Mouse (Mus musculus): ENCODE data around the gene Tomm22. TPM values are rescaled to one million over a fixed set of nuclear protein-coding genes. Genes with fewer than 3 reads are reported as not detected.

Tomm22 gene
- polyA plus RNA-seq (2012; rRNA removed): 51.7 and 65.2 TPM in 2 replicates

- TF ChIP-seq CTCF (IDR thresholded peaks at IDR 0.05; ENCODE audit: borderline replicate concordance, control insufficient read depth, extremely low read depth, insufficient read depth, low read length, poor library complexity): 0 out of 2 replicates have a peak, but pooled peaks have one; percentile 59
- TF ChIP-seq POLR2A (IDR thresholded peaks at IDR 0.05; ENCODE audit: control insufficient read depth, extremely low read depth, insufficient read depth, low read length, poor library complexity): peak; percentile 68; the same call in 1 of the 2 replicates
- peak within 1 kb of the TSS; percentile 86 for H3K4me3 ChIP-seq (ENCODE audit: control insufficient read depth, insufficient read depth, low read length)
- DNase-seq: peak; percentile 89
- H3K27ac ChIP-seq (ENCODE audit: control insufficient read depth, insufficient read depth, low read length): no peak within 1 kb of the TSS
- no peaks in the 10 kb centered on the region for H3K27me3 ChIP-seq (ENCODE audit: control insufficient read depth, insufficient read depth, low read length)
- peaks cover 5% of the 10 kb centered on the region for H3K4me1 ChIP-seq (replicated peaks; ENCODE audit: control insufficient read depth, insufficient read depth, low read length)
- H3K36me3 ChIP-seq (ENCODE audit: control insufficient read depth, insufficient read depth, low read length): peaks cover 25% of the 10 kb centered on the region
- 20% methylated on average over 33 of the region's 33 CpGs for WGBS
These were observed at the start of gene Tomm22 for GRCm38 (mm10) chr15:79670249-79670971. TSS of gene Tomm22 (plus strand) at chr15:79670861.

- H3K27ac ChIP-seq (ENCODE audit: control insufficient read depth, insufficient read depth, low read length): no peak overlapping the region
- no peak for DNase-seq
- no peaks in the 10 kb centered on the region for H3K36me3 ChIP-seq (ENCODE audit: control insufficient read depth, insufficient read depth, low read length)
- WGBS: 98% methylated on average over 2 of the region's 2 CpGs
- TF ChIP-seq CTCF (IDR thresholded peaks at IDR 0.05; ENCODE audit: borderline replicate concordance, control insufficient read depth, extremely low read depth, insufficient read depth, low read length, poor library complexity): no peak
- TF ChIP-seq POLR2A (IDR thresholded peaks at IDR 0.05; ENCODE audit: control insufficient read depth, extremely low read depth, insufficient read depth, low read length, poor library complexity): no peak
- no peak overlapping the region for H3K4me3 ChIP-seq (ENCODE audit: control insufficient read depth, insufficient read depth, low read length)
- H3K27me3 ChIP-seq (ENCODE audit: control insufficient read depth, insufficient read depth, low read length): no peaks in the 10 kb centered on the region
- H3K4me1 ChIP-seq (replicated peaks; ENCODE audit: control insufficient read depth, insufficient read depth, low read length): no peaks in the 10 kb centered on the region
These were observed 40.2 kb upstream of the Tomm22 start for GRCm38 (mm10) chr15:79630471-79630870.

- 57% methylated on average over 12 of the region's 12 CpGs for WGBS
- Histone ChIP-seq H3K4me1 (replicated peaks; ENCODE audit: control insufficient read depth, insufficient read depth, low read length) (no peaks in the 10 kb centered on the region), H3K27ac (ENCODE audit: control insufficient read depth, insufficient read depth, low read length) (no peak overlapping the region), H3K4me3 (ENCODE audit: control insufficient read depth, insufficient read depth, low read length) (no peak overlapping the region), H3K36me3 (ENCODE audit: control insufficient read depth, insufficient read depth, low read length) (no peaks in the 10 kb centered on the region), H3K27me3 (ENCODE audit: control insufficient read depth, insufficient read depth, low read length) (no peaks in the 10 kb centered on the region)
- no peak for DNase-seq
- TF ChIP-seq POLR2A (IDR thresholded peaks at IDR 0.05; ENCODE audit: control insufficient read depth, extremely low read depth, insufficient read depth, low read length, poor library complexity) (no peak), CTCF (IDR thresholded peaks at IDR 0.05; ENCODE audit: borderline replicate concordance, control insufficient read depth, extremely low read depth, insufficient read depth, low read length, poor library complexity) (no peak)
These were observed 29.4 kb upstream of the Tomm22 start for GRCm38 (mm10) chr15:79641135-79641817.

GRCm38 (mm10) chr15:79645483-79645882 is 25.2 kb upstream of the Tomm22 start:
- DNase-seq: no peak
- no peak overlapping the region for H3K27ac ChIP-seq (ENCODE audit: control insufficient read depth, insufficient read depth, low read length)
- H3K4me1 ChIP-seq (replicated peaks; ENCODE audit: control insufficient read depth, insufficient read depth, low read length): no peaks in the 10 kb centered on the region
- no peak overlapping the region for H3K4me3 ChIP-seq (ENCODE audit: control insufficient read depth, insufficient read depth, low read length)
- no peak for TF ChIP-seq POLR2A (IDR thresholded peaks at IDR 0.05; ENCODE audit: control insufficient read depth, extremely low read depth, insufficient read depth, low read length, poor library complexity)
- no peak for TF ChIP-seq CTCF (IDR thresholded peaks at IDR 0.05; ENCODE audit: borderline replicate concordance, control insufficient read depth, extremely low read depth, insufficient read depth, low read length, poor library complexity)
- H3K27me3 ChIP-seq (ENCODE audit: control insufficient read depth, insufficient read depth, low read length): no peaks in the 10 kb centered on the region
- 95% methylated on average over 2 of the region's 2 CpGs for WGBS
- no peaks in the 10 kb centered on the region for H3K36me3 ChIP-seq (ENCODE audit: control insufficient read depth, insufficient read depth, low read length)

- WGBS: 94% methylated on average over 12 of the region's 12 CpGs
- DNase-seq: no peak
- H3K36me3 ChIP-seq (ENCODE audit: control insufficient read depth, insufficient read depth, low read length): no peaks in the 10 kb centered on the region
- no peaks in the 10 kb centered on the region for H3K27me3 ChIP-seq (ENCODE audit: control insufficient read depth, insufficient read depth, low read length)
- no peaks in the 10 kb centered on the region for H3K4me1 ChIP-seq (replicated peaks; ENCODE audit: control insufficient read depth, insufficient read depth, low read length)
- no peak overlapping the region for H3K27ac ChIP-seq (ENCODE audit: control insufficient read depth, insufficient read depth, low read length)
- TF ChIP-seq POLR2A (IDR thresholded peaks at IDR 0.05; ENCODE audit: control insufficient read depth, extremely low read depth, insufficient read depth, low read length, poor library complexity) (no peak), CTCF (IDR thresholded peaks at IDR 0.05; ENCODE audit: borderline replicate concordance, control insufficient read depth, extremely low read depth, insufficient read depth, low read length, poor library complexity) (no peak)
- H3K4me3 ChIP-seq (ENCODE audit: control insufficient read depth, insufficient read depth, low read length): no peak overlapping the region
These were observed 22.5 kb upstream of the Tomm22 start for GRCm38 (mm10) chr15:79648130-79648529.

- H3K36me3 ChIP-seq (ENCODE audit: control insufficient read depth, insufficient read depth, low read length): no peaks in the 10 kb centered on the region
- no peaks in the 10 kb centered on the region for H3K4me1 ChIP-seq (replicated peaks; ENCODE audit: control insufficient read depth, insufficient read depth, low read length)
- no peak overlapping the region for H3K27ac ChIP-seq (ENCODE audit: control insufficient read depth, insufficient read depth, low read length)
- TF ChIP-seq POLR2A (IDR thresholded peaks at IDR 0.05; ENCODE audit: control insufficient read depth, extremely low read depth, insufficient read depth, low read length, poor library complexity): no peak
- TF ChIP-seq CTCF (IDR thresholded peaks at IDR 0.05; ENCODE audit: borderline replicate concordance, control insufficient read depth, extremely low read depth, insufficient read depth, low read length, poor library complexity): no peak
- H3K27me3 ChIP-seq (ENCODE audit: control insufficient read depth, insufficient read depth, low read length): no peaks in the 10 kb centered on the region
- peak; percentile 60 for DNase-seq
- H3K4me3 ChIP-seq (ENCODE audit: control insufficient read depth, insufficient read depth, low read length): no peak overlapping the region
These were observed 20.1 kb upstream of the Tomm22 start for GRCm38 (mm10) chr15:79650569-79650968.
